Mouse (Mus musculus): ENCODE results near the gene Pkp1.

DNA sequence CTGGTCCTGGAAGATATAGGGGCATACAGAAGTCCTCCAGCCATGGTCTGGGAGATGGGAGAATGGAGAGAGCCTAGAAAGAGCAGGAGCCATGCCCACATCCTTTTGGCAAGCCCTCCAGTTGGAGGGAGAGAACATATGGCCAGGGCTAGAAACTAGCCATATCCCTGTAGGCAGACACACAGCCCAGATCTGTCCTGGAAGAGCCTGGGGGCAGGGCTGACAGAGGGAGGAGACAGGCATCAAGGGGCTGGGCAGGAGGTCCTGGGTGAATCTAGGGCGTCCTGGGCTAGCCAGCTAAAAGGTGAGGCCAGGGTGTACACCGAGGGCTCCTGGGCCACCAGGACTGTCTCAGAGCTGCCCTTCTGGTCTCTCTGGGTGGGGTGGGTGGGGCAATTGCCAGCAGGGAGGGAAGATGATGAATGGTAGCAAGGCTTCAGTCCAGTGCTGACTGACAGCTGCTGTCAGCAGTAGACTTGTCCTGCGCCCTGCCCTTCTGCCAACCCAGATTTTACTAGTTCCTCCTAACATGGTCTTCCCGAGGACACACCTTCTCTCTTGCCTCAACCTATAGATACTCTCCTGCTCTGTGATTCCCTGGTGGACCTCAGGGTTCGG is 5.5 kb upstream of the Pkp1 start:
- TF ChIP-seq TAL1 (IDR thresholded peaks at IDR 0.05; ENCODE audit: low read length) (no peak), GATA1 (IDR thresholded peaks at IDR 0.05; ENCODE audit: low read length) (no peak)
